Mouse (Mus musculus): ENCODE measurements around the gene Fam53b. TPM values are rescaled to one million over a fixed set of nuclear protein-coding genes. Genes with fewer than 3 reads are reported as not detected.

The Fam53b gene
- total RNA-seq, 2 experiments from 2014 or later: 17.1 to 17.2 TPM

- no peak for DNase-seq (ENCODE audit: low spot score in 2 of 2)
Observed at GRCm38 (mm10) chr7:132767999-132768370, 45.7 kb downstream of the Fam53b start.

- DNase-seq (ENCODE audit: low spot score in 2 of 2): no peak
Observed at GRCm38 (mm10) chr7:132767233-132767998, 46.3 kb downstream of the Fam53b start.

GRCm38 (mm10) chr7:132766235-132766871 is 47.3 kb downstream of the Fam53b start:
- DNase-seq (ENCODE audit: low spot score in 2 of 2): no peak

GRCm38 (mm10) chr7:132765629-132766186 is 48.0 kb downstream of the Fam53b start:
- DNase-seq (ENCODE audit: low spot score in 2 of 2): no peak

GRCm38 (mm10) chr7:132764896-132765491 is 48.7 kb downstream of the Fam53b start:
- no peak for DNase-seq (ENCODE audit: low spot score in 2 of 2)

- no peak for DNase-seq (ENCODE audit: low spot score in 2 of 2)
Observed at GRCm38 (mm10) chr7:132764314-132764713, 49.4 kb downstream of the Fam53b start.

- DNase-seq (ENCODE audit: low spot score in 2 of 2): no peak
Observed at GRCm38 (mm10) chr7:132763911-132764310, 49.8 kb downstream of the Fam53b start.

GRCm38 (mm10) chr7:132763351-132763750 is 50.3 kb downstream of the Fam53b start:
- DNase-seq (ENCODE audit: low spot score in 2 of 2): no peak

- DNase-seq (ENCODE audit: low spot score in 2 of 2): no peak
Observed at GRCm38 (mm10) chr7:132761409-132761808, 52.3 kb downstream of the Fam53b start.

GRCm38 (mm10) chr7:132760589-132761180 is 53.0 kb downstream of the Fam53b start:
- no peak for DNase-seq (ENCODE audit: low spot score in 2 of 2)

- no peak for DNase-seq (ENCODE audit: low spot score in 2 of 2)
Observed at GRCm38 (mm10) chr7:132759926-132760325, 53.8 kb downstream of the Fam53b start.

- DNase-seq (ENCODE audit: low spot score in 2 of 2): no peak
Observed at GRCm38 (mm10) chr7:132759405-132759891, 54.2 kb downstream of the Fam53b start.

- DNase-seq (ENCODE audit: low spot score in 2 of 2): no peak
Observed at GRCm38 (mm10) chr7:132758875-132759274, 54.8 kb downstream of the Fam53b start.

GRCm38 (mm10) chr7:132756325-132756724 is 57.4 kb downstream of the Fam53b start:
- DNase-seq (ENCODE audit: low spot score in 2 of 2): no peak

- DNase-seq (ENCODE audit: low spot score in 2 of 2): no peak
Observed at GRCm38 (mm10) chr7:132754389-132754750, 59.3 kb downstream of the Fam53b start.

- peak in 1 of 2 experiments; percentile 36 for DNase-seq (ENCODE audit: low spot score in 2 of 2)
Observed at GRCm38 (mm10) chr7:132753518-132754388, 59.9 kb downstream of the Fam53b start.

- no peak for DNase-seq (ENCODE audit: low spot score in 2 of 2)
Observed at GRCm38 (mm10) chr7:132751716-132752115, 62.0 kb downstream of the Fam53b start.

- no peak for DNase-seq (ENCODE audit: low spot score in 2 of 2)
Observed at GRCm38 (mm10) chr7:132749504-132749903, 64.2 kb downstream of the Fam53b start.

- DNase-seq (ENCODE audit: low spot score in 2 of 2): no peak
Observed at GRCm38 (mm10) chr7:132748076-132748769, 65.5 kb downstream of the Fam53b start.

- DNase-seq (ENCODE audit: low spot score in 2 of 2): no peak
Observed at GRCm38 (mm10) chr7:132747096-132747495, 66.6 kb downstream of the Fam53b start.

Measured in layer of hippocampus, postnatal 10 days (tissue).